Mouse (Mus musculus) bone marrow, adult 2 months (tissue): ENCODE data around the gene Dlat.

Source experiments
- CTCF ChIP-seq: fragments of 200-500 bp; IDR thresholded peaks from 2 replicates; pipeline ENCODE4 v1.5.1; 2011; ENCODE audit warnings: low read length, control low read depth; ENCODE audit not compliant: control insufficient read depth, insufficient read depth
- POLR2A ChIP-seq: fragments of 200-500 bp; IDR thresholded peaks from 2 replicates; pipeline ENCODE4 v1.6.1; 2011; ENCODE audit warnings: low read depth, mild to moderate bottlenecking, control low read depth, low read length, borderline replicate concordance; ENCODE audit not compliant: control insufficient read depth

GRCm38 (mm10) chr9:50594794-50595417, 64.7 kb downstream of the Dlat start:
- no peak for TF ChIP-seq CTCF
- TF ChIP-seq POLR2A: no peak
